Mouse (Mus musculus) testis, adult 2 months (tissue): Measurements from ENCODE around the gene Ldlrad3. TPM values are rescaled to one million over a fixed set of nuclear protein-coding genes. Genes with fewer than 3 reads are reported as not detected.

Experiments used
- H3K27ac ChIP-seq: fragments of 200-500 bp; 2 replicates; pipeline ENCODE4 v1.5.1; 2012; ENCODE audit warnings: low read depth, low read length; ENCODE audit not compliant: control insufficient read depth, insufficient read depth
- H3K27me3 ChIP-seq: fragments of 200-500 bp; 2 replicates; pipeline ENCODE4 v1.6.1; 2012; ENCODE audit warnings: mild to moderate bottlenecking, low read length, moderate library complexity; ENCODE audit not compliant: control insufficient read depth, insufficient read depth
- H3K36me3 ChIP-seq: fragments of 200-500 bp; 2 replicates; pipeline ENCODE4 v1.6.1; 2012; ENCODE audit warnings: mild to moderate bottlenecking, low read length; ENCODE audit not compliant: control insufficient read depth, insufficient read depth
- H3K4me1 ChIP-seq: fragments of 200-500 bp; 2 replicates; pipeline ENCODE4 v1.6.1; 2012; ENCODE audit warnings: low read length; ENCODE audit not compliant: control insufficient read depth, insufficient read depth
- H3K4me3 ChIP-seq: fragments of 200-500 bp; 2 replicates; pipeline ENCODE4 v1.5.1; 2012; ENCODE audit warnings: low read depth, mild to moderate bottlenecking, low read length, moderate library complexity, mixed read lengths; ENCODE audit not compliant: control insufficient read depth
- CTCF ChIP-seq: fragments of 200-500 bp; IDR thresholded peaks from 2 replicates; pipeline ENCODE4 v1.5.1; 2012; ENCODE audit warnings: low read depth, mild to moderate bottlenecking, inconsistent platforms, low read length, moderate library complexity; ENCODE audit not compliant: control insufficient read depth, insufficient read depth, insufficient replicate concordance
- POLR2A ChIP-seq: fragments of 200-500 bp; IDR thresholded peaks from 2 replicates; pipeline ENCODE4 v1.6.1; 2012; ENCODE audit warnings: low read depth, mild to moderate bottlenecking, inconsistent platforms, low read length, moderate library complexity; ENCODE audit not compliant: control insufficient read depth
- polyA plus RNA-seq: library from polyadenylated mRNA; depleted of rRNA; stranded (reverse); fragments of >200 nt; gene quantifications from 2 replicates; pipeline ENCODE4 v1.2.3, GENCODE M21; 2012

Ldlrad3 gene
- polyA plus RNA-seq, 1 experiment: 1.8 TPM

- no peak overlapping the region for H3K27ac ChIP-seq
- H3K27me3 ChIP-seq: no peaks in the 10 kb centered on the region
- no peaks in the 10 kb centered on the region for H3K4me1 ChIP-seq
- TF ChIP-seq CTCF (no peak), POLR2A (no peak)
- no peak overlapping the region for H3K4me3 ChIP-seq
- H3K36me3 ChIP-seq: no peaks in the 10 kb centered on the region
Observed at GRCm38 (mm10) chr2:102052951-102053660, 133.1 kb downstream of the Ldlrad3 start.

DNA sequence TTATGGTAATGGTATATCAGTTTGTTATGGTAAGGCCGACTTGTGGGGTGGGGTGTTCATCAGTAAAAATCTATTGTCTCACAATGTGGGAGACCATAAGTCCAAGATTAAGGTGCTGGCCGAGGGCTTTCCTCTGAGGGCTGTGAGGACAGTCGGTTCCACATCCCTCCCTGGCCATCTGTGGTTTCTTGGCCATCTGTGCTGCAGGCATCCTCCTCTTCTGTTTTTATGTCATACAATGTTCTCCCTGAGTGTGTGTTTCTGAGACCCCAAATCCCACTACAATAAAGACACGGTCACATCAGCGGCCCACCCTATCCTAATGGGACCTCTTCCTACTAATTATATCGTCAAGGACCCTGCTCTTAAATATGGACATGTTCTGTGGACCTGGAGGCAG lies 133.8 kb downstream of the Ldlrad3 start:
- Histone ChIP-seq H3K36me3 (no peaks in the 10 kb centered on the region), H3K27me3 (no peaks in the 10 kb centered on the region), H3K27ac (no peak overlapping the region), H3K4me3 (no peak overlapping the region), H3K4me1 (no peaks in the 10 kb centered on the region)
- no peak for TF ChIP-seq POLR2A

- Histone ChIP-seq H3K27me3 (no peaks in the 10 kb centered on the region), H3K4me3 (no peak overlapping the region), H3K36me3 (no peaks in the 10 kb centered on the region), H3K27ac (no peak overlapping the region), H3K4me1 (no peaks in the 10 kb centered on the region)
- no peak for TF ChIP-seq CTCF
- no peak for TF ChIP-seq POLR2A
Observed at GRCm38 (mm10) chr2:102049866-102050550, 136.2 kb downstream of the Ldlrad3 start.

GRCm38 (mm10) chr2:102048296-102049175 lies 137.6 kb downstream of the Ldlrad3 start:
- TF ChIP-seq POLR2A: no peak
- TF ChIP-seq CTCF: no peak
- H3K36me3 ChIP-seq: no peaks in the 10 kb centered on the region
- H3K4me3 ChIP-seq: no peak overlapping the region
- H3K27me3 ChIP-seq: no peaks in the 10 kb centered on the region
- H3K27ac ChIP-seq: no peak overlapping the region
- no peaks in the 10 kb centered on the region for H3K4me1 ChIP-seq

- Histone ChIP-seq H3K36me3 (no peaks in the 10 kb centered on the region), H3K4me3 (no peak overlapping the region), H3K4me1 (no peaks in the 10 kb centered on the region), H3K27ac (no peak overlapping the region), H3K27me3 (no peaks in the 10 kb centered on the region)
- TF ChIP-seq POLR2A: no peak
- TF ChIP-seq CTCF: no peak
Observed at GRCm38 (mm10) chr2:102046481-102046880, 139.7 kb downstream of the Ldlrad3 start.

DNA sequence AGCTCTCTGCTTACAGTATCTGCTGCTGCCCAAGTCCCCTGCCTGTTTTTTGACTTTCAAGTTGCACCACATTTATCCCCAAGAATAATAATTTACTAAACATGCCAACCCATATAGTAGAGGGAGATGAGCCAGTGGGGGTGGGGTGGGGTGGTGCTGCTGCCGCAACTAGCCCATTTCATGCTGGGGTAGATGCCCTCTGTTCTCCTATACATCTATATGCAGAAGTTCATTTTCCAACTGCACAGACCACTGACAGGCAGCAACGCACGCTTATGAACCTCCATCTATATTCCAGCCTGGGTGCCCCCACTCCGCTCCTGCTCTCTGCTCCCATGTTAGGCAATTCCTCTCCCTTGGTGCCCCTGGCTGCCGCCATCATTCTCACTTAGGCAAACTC lies 145.7 kb downstream of the Ldlrad3 start:
- TF ChIP-seq POLR2A (no peak), CTCF (no peak)
- Histone ChIP-seq H3K4me1 (no peaks in the 10 kb centered on the region), H3K27me3 (no peaks in the 10 kb centered on the region), H3K36me3 (no peaks in the 10 kb centered on the region), H3K27ac (no peak overlapping the region), H3K4me3 (no peak overlapping the region)

DNA sequence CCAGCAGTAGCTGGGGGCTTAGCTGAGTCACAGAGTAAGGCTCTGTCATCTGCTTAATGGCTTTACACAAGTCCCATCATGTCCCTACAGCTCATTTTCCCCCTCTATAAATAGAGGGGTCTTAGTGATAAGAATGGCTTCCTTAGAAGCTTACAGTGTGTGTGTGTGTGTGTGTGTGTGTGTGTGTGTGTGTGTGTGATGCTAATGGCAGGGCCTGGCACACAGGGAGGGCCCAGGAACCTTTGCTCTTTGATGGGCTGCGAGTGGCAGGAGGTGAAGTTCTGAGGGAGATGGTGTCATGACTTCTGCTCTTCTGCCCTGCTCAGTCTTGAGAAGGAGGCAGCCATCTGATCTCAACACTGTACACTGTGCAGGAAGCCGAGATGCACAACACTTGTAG lies 146.2 kb downstream of the Ldlrad3 start:
- H3K27ac ChIP-seq: no peak overlapping the region

More for the DNA sequence above, 146.2 kb downstream of the Ldlrad3 start:
- Histone ChIP-seq H3K27me3 (no peaks in the 10 kb centered on the region), H3K36me3 (no peaks in the 10 kb centered on the region), H3K4me3 (no peak overlapping the region), H3K4me1 (no peaks in the 10 kb centered on the region)
- TF ChIP-seq POLR2A (no peak), CTCF (no peak)
